Mouse (Mus musculus) heart, embryonic 16.5 days (tissue): ENCODE measurements around the gene Cblc. TPM values are rescaled to one million over a fixed set of nuclear protein-coding genes. Genes with fewer than 3 reads are reported as not detected.

Experiments
- ATAC-seq: fragments of 200-750 bp; cut with Nextera tagmentation; replicated peaks from 2 replicates; pipeline ENCODE4 v1.8.0; 2017; ENCODE audit warnings: moderate number of reproducible peaks; ENCODE audit not compliant: insufficient read depth, low FRiP score; ENCODE audit errors: extremely low read depth
- H3K27ac ChIP-seq: fragments of 300-500 bp; sonication (generic); 2 replicates; pipeline ENCODE4 v1.5.1; 2014; ENCODE audit warnings: mild to moderate bottlenecking, low read length, control low read depth, moderate library complexity
- H3K27me3 ChIP-seq: fragments of 300-500 bp; sonication (generic); 2 replicates; pipeline ENCODE4 v1.6.1; 2014; ENCODE audit warnings: low read length, mixed read lengths; ENCODE audit not compliant: control insufficient read depth, insufficient read depth
- H3K36me3 ChIP-seq: fragments of 300-500 bp; sonication (generic); 2 replicates; pipeline ENCODE4 v1.6.1; 2014; ENCODE audit not compliant: control insufficient read depth, insufficient read depth
- H3K4me1 ChIP-seq: fragments of 300-500 bp; sonication (generic); 2 replicates; pipeline ENCODE4 v1.6.1; 2014; ENCODE audit warnings: low read length, mixed read lengths; ENCODE audit not compliant: control insufficient read depth, insufficient read depth
- H3K4me2 ChIP-seq: fragments of 300-500 bp; sonication (generic); 2 replicates; pipeline ENCODE4 v1.6.1; 2014; ENCODE audit warnings: low read depth, mild to moderate bottlenecking, control low read depth, low read length
- H3K4me3 ChIP-seq: fragments of 300-500 bp; sonication (generic); 2 replicates; pipeline ENCODE4 v1.5.1; 2014; ENCODE audit warnings: mild to moderate bottlenecking, control low read depth, low read length
- H3K9ac ChIP-seq: fragments of 300-500 bp; sonication (generic); 2 replicates; pipeline ENCODE4 v1.6.1; 2014; ENCODE audit warnings: low read length, control low read depth
- H3K9me3 ChIP-seq: fragments of 300-500 bp; sonication (generic); replicated peaks from 2 replicates; pipeline ENCODE4 v1.6.1; 2016; ENCODE audit warnings: low read length; ENCODE audit not compliant: control insufficient read depth
- WGBS: fragments of 180-500 bp; shearing (Covaris S2); extraction: QIAGEN DNeasy Blood & Tissue Kit; methylation state at CpG from one replicate; pipeline ENCODE4 v1.1.7; 2014; 5-methylcytosine and 5-hydroxymethylcytosine counted together
- polyA plus RNA-seq: library from polyadenylated mRNA; unstranded; fragments of >200 nt; fragmentation: Nextera tagmentation; extraction: Ambion mirVana; gene quantifications from 2 replicates; pipeline ENCODE4 v1.2.1, GENCODE M21; 2015

Cblc gene
- polyA plus RNA-seq, 1 experiment from 2014 or later: 1.2 TPM

GRCm38 (mm10) chr7:19753587-19753986 lies 43.0 kb downstream of the Cblc start:
- 42% methylated on average over 7 of the region's 7 CpGs for WGBS
- peak overlapping the region; percentile 94 for H3K27ac ChIP-seq
- no peak overlapping the region for H3K4me2 ChIP-seq
- ATAC-seq: no peak
- H3K4me3 ChIP-seq: no peak overlapping the region
- peaks cover 9% of the 10 kb centered on the region for H3K36me3 ChIP-seq
- 0 out of 2 replicates have a peak overlapping the region, but pooled peaks have one; percentile 23 for H3K9ac ChIP-seq
- H3K9me3 ChIP-seq: no peaks in the 10 kb centered on the region
- no peaks in the 10 kb centered on the region for H3K27me3 ChIP-seq
- peaks cover 52% of the 10 kb centered on the region for H3K4me1 ChIP-seq

GRCm38 (mm10) chr7:19752652-19753051 lies 44.0 kb downstream of the Cblc start:
- H3K4me1 ChIP-seq: peaks cover 57% of the 10 kb centered on the region
- no peak overlapping the region for H3K4me3 ChIP-seq
- no peaks in the 10 kb centered on the region for H3K27me3 ChIP-seq
- 76% methylated on average over 8 of the region's 8 CpGs for WGBS
- no peak overlapping the region for H3K9ac ChIP-seq
- H3K36me3 ChIP-seq: no peaks in the 10 kb centered on the region; the same call in 1 of the 2 replicates
- no peaks in the 10 kb centered on the region for H3K9me3 ChIP-seq
- no peak overlapping the region for H3K4me2 ChIP-seq
- no peak for ATAC-seq
- no peak overlapping the region for H3K27ac ChIP-seq

- ATAC-seq: no peak
- H3K27ac ChIP-seq: peak overlapping the region; percentile 93
- no peak overlapping the region for H3K4me3 ChIP-seq
- no peak overlapping the region; the same call in 1 of the 2 replicates for H3K9ac ChIP-seq
- H3K4me2 ChIP-seq: no peak overlapping the region; the same call in 1 of the 2 replicates
- H3K27me3 ChIP-seq: no peaks in the 10 kb centered on the region
- H3K36me3 ChIP-seq: no peaks in the 10 kb centered on the region; the same call in 1 of the 2 replicates
- H3K9me3 ChIP-seq: no peaks in the 10 kb centered on the region
- peaks cover 60% of the 10 kb centered on the region for H3K4me1 ChIP-seq
- WGBS: 33% methylated on average over 4 of the region's 4 CpGs
Observed at GRCm38 (mm10) chr7:19751070-19751383, 45.6 kb downstream of the Cblc start.

GRCm38 (mm10) chr7:19750217-19751069 lies 46.2 kb downstream of the Cblc start, which contains the start of gene Nectin2:
Nectin2 (minus strand) TSS chr7:19750483.
- Histone ChIP-seq H3K27ac (peak within 1 kb of the TSS; percentile 93), H3K27me3 (no peaks in the 10 kb centered on the region), H3K4me2 (peak within 1 kb of the TSS; percentile 85), H3K4me1 (peaks cover 60% of the 10 kb centered on the region), H3K36me3 (no peaks in the 10 kb centered on the region; the same call in 1 of the 2 replicates), H3K9ac (peak within 1 kb of the TSS; percentile 87), H3K4me3 (peak within 1 kb of the TSS; percentile 71), H3K9me3 (no peaks in the 10 kb centered on the region)
- 18% methylated on average over 19 of the region's 19 CpGs for WGBS
- ATAC-seq: peak; percentile 56

- peak overlapping the region; percentile 93 for H3K27ac ChIP-seq
- no peaks in the 10 kb centered on the region; the same call in 1 of the 2 replicates for H3K36me3 ChIP-seq
- no peaks in the 10 kb centered on the region for H3K27me3 ChIP-seq
- under 1% methylated on average over 43 of the region's 46 CpGs for WGBS
- peak overlapping the region; percentile 87 for H3K9ac ChIP-seq
- peak overlapping the region; percentile 71 for H3K4me3 ChIP-seq
- no peaks in the 10 kb centered on the region for H3K9me3 ChIP-seq
- H3K4me2 ChIP-seq: peak overlapping the region; percentile 85
- H3K4me1 ChIP-seq: peaks cover 62% of the 10 kb centered on the region
- ATAC-seq: peak; percentile 91
Observed at GRCm38 (mm10) chr7:19749389-19750216, 47.0 kb downstream of the Cblc start.

- no peaks in the 10 kb centered on the region for H3K9me3 ChIP-seq
- no peaks in the 10 kb centered on the region for H3K27me3 ChIP-seq
- WGBS: under 1% methylated on average over 32 of the region's 32 CpGs
- H3K27ac ChIP-seq: peak overlapping the region; percentile 89
- peak overlapping the region; percentile 71 for H3K4me3 ChIP-seq
- no peak for ATAC-seq
- peaks cover 57% of the 10 kb centered on the region for H3K4me1 ChIP-seq
- H3K4me2 ChIP-seq: peak overlapping the region; percentile 85
- H3K9ac ChIP-seq: peak overlapping the region; percentile 87
- no peaks in the 10 kb centered on the region for H3K36me3 ChIP-seq
Observed at GRCm38 (mm10) chr7:19748219-19749195, 48.1 kb downstream of the Cblc start.

GRCm38 (mm10) chr7:19747420-19748218 lies 49.0 kb downstream of the Cblc start:
- peak overlapping the region; percentile 87 for H3K9ac ChIP-seq
- ATAC-seq: no peak
- H3K27me3 ChIP-seq: no peaks in the 10 kb centered on the region
- H3K36me3 ChIP-seq: no peaks in the 10 kb centered on the region
- peaks cover 51% of the 10 kb centered on the region for H3K4me1 ChIP-seq
- 13% methylated on average over 25 of the region's 25 CpGs for WGBS
- H3K4me3 ChIP-seq: peak overlapping the region; percentile 71
- H3K27ac ChIP-seq: peak overlapping the region; percentile 56
- H3K4me2 ChIP-seq: peak overlapping the region; percentile 85
- no peaks in the 10 kb centered on the region for H3K9me3 ChIP-seq
